Mouse (Mus musculus): ENCODE data around the gene 1700034J05Rik.

The 1700034J05Rik gene

DNA sequence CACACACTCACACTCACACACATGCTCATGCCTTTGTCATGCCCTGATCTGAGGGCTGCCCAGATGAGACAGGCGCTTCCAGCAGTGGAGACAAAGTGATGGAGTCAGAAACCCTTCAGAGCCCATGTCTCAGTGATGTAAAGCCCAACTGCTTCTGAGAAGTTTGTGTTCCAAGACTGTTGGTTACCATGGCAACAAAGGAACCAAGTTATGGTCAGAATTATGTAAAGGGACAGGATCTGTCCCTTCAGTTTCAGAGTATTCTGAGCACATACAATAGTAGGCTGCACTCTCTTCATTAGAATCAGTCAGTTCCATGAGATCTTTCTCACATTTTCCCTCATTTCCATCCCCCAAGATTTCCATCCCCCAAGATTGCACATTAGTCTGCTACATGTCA is at the start of gene 1700034J05Rik:
Gene 1700034J05Rik, minus strand, starts transcription at position 165 of the 400 bp plus-strand sequence.
- no peak for DNase-seq (ENCODE audit: low read depth, low spot score)

DNA sequence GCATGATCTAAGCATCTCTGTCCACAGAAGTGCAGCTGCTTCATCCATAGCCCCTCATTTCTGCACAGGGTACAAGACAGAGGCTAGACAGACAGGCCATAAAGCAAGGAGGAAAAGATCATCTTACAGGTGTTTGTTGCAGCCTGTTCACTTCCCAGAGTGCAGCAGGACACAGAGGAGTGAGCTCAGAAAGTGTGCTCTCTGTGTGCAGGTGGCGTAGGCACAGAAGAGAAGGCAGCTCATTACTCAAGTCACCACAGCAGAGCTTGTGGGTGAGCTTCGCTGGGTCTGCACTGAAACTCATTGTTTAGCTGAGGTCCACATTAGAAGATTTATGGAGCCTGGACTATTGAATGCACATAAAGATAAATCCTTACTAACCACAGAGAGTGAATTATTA is 45.5 kb upstream of the 1700034J05Rik start:
- no peak for DNase-seq (ENCODE audit: low read depth, low spot score)

GRCm38 (mm10) chr6:146999302-146999701 is 45.1 kb upstream of the 1700034J05Rik start:
- DNase-seq (ENCODE audit: low read depth, low spot score), result no peak

DNA sequence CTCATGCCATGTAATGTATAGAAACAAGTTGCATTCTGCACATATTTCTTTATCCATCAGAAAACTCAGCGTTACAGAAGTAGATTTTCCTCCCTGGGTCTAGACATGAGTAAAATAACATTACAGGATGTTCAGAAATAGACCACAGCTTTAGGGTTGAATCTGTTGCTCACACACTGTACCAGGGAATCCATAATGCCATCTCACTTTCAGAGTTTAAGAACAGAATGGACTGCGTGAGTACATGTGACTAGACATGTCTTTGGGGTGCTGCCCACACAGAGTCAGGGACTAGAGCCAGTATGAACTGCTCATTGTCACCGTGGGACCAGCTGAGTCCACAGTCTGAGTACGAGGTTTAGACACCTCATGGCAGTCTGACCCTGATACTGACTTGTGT is 44.5 kb upstream of the 1700034J05Rik start:
- DNase-seq (ENCODE audit: low read depth, low spot score), result no peak

GRCm38 (mm10) chr6:146997006-146997405 is 42.8 kb upstream of the 1700034J05Rik start:
- no peak for DNase-seq (ENCODE audit: low read depth, low spot score)

DNA sequence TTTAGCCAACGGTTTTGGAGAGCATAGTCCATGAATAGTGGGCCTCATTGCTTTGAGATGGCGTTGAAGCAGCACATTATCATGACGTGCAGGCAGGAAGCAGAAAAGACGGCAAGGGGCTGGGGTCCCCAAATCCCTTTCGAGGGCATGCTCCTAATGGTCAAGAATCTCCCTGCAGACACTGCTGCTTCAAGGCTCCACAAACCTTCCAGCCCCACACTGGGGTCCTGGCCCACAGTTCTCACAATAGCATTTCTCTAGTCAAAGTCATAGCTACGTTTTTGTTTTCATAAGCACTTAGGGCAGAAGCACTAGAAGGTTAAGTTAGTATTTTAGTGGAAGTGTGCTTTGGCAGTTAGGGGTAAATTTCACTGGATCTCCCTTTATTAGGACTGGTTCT is 41.7 kb upstream of the 1700034J05Rik start:
- no peak for DNase-seq (ENCODE audit: low read depth, low spot score)

DNA sequence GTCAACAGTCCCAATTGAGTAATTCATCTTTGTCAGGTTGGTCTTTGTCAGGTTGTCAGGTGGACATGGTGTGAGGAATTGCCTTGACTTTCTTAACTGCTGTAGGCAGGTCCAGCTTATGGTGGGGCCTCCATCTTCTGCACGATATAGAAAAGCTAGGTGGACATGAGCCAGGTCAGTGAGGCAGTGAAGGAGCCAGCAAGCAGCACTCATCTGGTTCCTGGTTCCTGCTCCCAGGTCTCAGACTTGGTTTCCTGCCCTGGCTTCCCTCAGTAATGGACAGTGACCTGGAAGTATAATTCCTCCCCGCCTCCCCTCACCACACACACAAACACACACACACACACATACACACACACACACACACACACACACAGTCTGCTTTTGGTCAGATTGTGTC is 41.2 kb upstream of the 1700034J05Rik start:
- DNase-seq (ENCODE audit: low read depth, low spot score), result no peak

GRCm38 (mm10) chr6:146994236-146994635 is 40.0 kb upstream of the 1700034J05Rik start:
- peak; percentile 59 for DNase-seq (ENCODE audit: low read depth, low spot score)

DNA sequence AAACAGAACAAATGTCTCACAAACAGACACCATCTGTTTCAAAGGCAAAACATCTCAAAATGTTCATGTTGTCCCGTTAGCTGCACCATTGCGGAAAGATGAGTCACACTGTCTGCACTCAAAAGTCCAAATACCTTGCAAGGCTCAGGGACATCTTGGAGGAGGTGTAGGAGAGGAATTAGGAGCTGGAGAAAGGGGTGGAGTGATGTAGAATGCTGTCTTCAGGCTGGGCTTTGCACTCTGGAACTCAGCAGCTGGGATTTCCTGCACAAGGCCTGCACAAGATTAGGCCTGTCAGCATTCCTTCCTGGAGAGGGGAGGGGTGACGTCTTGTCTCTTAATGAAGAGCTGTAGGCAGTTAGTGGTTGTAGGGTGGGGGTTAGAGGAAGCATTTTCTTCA is 30.3 kb upstream of the 1700034J05Rik start:
- no peak for DNase-seq (ENCODE audit: low read depth, low spot score)

- DNase-seq (ENCODE audit: low read depth, low spot score), result no peak
These were observed 27.1 kb upstream of the 1700034J05Rik start for GRCm38 (mm10) chr6:146981249-146981835.

GRCm38 (mm10) chr6:146979953-146980352 is 25.7 kb upstream of the 1700034J05Rik start:
- no peak for DNase-seq (ENCODE audit: low read depth, low spot score)

- no peak for DNase-seq (ENCODE audit: low read depth, low spot score)
These were observed 25.0 kb upstream of the 1700034J05Rik start for GRCm38 (mm10) chr6:146979115-146979744.

- no peak for DNase-seq (ENCODE audit: low read depth, low spot score)
These were observed 24.5 kb upstream of the 1700034J05Rik start for GRCm38 (mm10) chr6:146978691-146979114.

- DNase-seq (ENCODE audit: low read depth, low spot score), result no peak
These were observed 22.2 kb upstream of the 1700034J05Rik start for GRCm38 (mm10) chr6:146976446-146976845.

DNA sequence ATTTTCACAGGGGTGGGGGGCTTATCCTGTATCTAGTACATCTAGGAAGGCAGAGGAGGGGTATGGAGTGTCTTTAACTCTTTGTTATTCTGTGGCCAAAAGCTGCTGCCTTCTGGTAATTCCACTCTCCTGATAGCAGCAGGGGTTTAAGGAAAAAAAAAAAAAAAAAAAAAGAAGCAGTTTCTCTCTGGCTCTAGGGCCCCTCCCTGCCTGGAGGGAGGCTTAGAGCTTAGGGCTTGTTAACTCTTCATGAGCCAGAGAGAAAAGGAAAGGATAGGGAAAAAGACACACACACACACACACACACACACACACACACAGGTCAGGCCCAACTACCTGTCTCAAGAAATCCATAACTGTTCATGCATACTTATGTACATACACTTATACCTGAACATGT is 19.6 kb upstream of the 1700034J05Rik start:
- DNase-seq (ENCODE audit: low read depth, low spot score), result no peak

DNA sequence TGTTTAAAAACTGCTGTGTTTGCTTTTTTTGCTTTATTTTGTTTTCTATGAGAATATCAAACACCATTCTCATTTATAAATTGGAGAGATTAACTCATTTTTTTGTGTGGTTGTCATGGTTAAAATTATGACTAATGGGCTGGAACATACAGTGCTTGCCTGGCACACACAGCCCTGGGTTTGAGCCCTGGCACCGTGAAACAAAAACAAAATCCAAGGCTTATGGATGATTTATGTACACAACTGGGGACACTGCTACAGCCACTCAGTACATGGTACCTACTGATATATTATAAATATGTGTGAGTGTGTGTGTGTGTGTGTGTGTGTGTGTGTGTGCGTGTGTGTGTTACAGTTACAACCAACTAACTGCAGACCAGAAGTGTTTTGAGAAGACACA is 19.2 kb upstream of the 1700034J05Rik start:
- DNase-seq (ENCODE audit: low read depth, low spot score), result no peak

DNA sequence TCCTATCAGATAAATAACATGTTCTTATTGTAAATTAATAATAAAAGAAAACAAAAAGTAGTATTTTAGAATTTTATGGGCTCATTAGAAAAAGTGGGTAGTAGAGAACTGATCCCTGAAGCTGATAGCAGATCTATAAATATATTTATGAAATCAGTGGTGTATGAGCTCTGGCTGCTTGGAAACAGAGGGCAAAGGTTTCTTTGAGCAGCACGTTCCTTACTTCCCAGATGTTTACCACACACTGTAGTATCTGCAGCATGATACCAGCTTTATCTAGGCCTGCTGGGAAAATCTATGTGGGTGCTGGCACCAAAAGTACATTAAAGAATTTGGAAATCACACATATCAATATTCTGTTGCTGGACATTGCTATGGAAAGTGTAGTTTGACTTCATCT is 18.5 kb upstream of the 1700034J05Rik start:
- DNase-seq (ENCODE audit: low read depth, low spot score), result no peak

GRCm38 (mm10) chr6:146972009-146972408 is 17.8 kb upstream of the 1700034J05Rik start:
- no peak for DNase-seq (ENCODE audit: low read depth, low spot score)

GRCm38 (mm10) chr6:146971366-146971765 is 17.1 kb upstream of the 1700034J05Rik start:
- DNase-seq (ENCODE audit: low read depth, low spot score), result no peak

DNA sequence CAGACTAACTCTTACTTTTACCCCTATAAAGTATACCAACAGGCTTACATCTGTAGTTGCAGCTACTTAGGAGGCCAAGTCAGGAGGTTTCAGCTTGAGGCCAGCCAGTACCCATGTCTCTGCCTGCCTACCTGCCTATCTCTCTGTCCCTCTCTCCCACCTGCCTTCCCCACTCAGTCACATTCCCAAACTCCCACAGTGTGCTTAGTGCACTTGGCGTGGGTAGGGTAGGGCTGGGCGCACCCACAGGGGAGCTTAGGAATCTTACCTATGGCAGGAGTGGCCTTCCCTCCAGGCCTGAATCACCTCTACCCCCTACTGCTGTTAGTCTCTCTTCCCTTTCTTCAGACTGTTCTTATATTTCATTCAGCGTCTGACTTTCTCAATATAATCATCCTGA is 16.6 kb upstream of the 1700034J05Rik start:
- DNase-seq (ENCODE audit: low read depth, low spot score), result no peak

GRCm38 (mm10) chr6:146967836-146968235 is 13.6 kb upstream of the 1700034J05Rik start:
- no peak for DNase-seq (ENCODE audit: low read depth, low spot score)

DNA sequence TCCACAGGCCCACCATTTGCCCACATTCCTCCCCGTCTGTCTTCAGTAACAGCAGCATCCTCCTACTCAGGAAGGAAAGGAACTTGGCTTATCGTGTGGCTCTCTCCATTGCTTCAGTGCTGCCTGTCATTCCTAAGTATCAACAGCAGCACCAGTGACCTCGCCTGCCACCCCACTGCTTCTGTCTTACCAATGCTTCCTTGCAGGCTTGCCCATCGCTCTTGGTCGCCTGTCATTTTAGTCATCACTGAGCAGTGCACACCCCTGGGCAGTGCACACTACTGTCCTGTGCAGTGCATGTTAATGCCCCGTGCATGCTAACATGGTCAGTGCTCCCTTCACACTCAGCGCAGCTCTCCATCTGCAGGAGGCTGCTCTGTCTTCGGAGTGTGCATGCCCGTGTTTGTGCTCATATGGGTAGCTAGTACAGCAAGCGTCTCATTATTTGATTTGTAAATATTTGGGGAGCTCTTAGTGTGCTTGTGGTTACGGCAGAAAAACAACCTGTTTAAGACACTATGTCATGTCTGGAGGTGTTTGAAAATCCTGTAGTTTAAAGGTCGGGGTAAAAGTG is 12.3 kb upstream of the 1700034J05Rik start:
- no peak for DNase-seq (ENCODE audit: low read depth, low spot score)

GRCm38 (mm10) chr6:146965139-146965772 is 11.0 kb upstream of the 1700034J05Rik start:
- DNase-seq (ENCODE audit: low read depth, low spot score), result no peak

Data from forelimb bud, embryonic 11.5 days (tissue).